Mouse (Mus musculus): ENCODE data around the gene Foxred1.

Foxred1 gene

DNA sequence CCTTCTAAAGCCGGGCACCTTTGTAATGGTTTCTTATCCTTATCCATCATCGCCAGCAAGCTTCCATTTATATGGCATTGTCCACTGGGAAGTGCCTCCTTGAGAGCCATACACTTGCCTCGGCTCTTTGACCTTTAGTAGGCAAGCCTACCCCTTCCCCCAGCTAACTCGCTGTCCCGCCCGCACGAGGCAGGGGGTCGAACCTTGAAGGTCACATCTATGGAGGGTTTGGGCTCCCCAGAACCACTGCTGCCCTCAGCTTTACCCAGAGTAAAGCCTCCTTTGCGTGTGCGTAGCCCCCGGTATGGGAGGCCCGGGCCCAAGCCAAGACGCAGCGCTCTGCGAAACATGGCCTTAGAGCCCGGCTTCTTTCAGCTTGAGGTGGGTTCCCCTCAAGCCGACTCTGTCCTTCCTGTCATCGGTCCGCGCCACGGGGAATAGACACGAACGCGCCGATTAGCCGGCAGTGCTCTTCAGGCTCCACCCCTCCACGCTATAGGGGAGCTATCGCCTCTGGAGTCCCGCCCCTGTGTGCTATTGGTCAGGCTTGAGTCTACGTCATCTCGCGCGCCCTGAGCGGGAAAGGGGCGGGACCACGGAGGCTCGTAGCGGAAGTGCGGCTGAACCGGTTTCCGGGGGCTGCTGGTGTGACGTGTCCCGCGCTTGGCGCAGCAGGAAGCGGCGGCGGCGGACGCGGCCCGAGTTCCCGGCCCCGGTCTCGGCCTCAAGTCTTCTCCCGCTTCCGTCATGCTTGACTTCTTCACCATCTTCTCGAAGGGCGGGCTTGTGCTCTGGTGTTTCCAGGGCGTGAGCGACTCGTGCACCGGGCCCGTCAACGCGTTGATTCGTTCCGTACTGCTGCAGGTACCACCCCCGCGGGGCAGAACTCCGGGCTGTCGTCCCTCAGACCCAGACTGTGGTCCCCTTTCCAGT is at the start of gene Foxred1:
Foxred1 (minus strand) TSS at position 514 of the 933 bp plus-strand sequence.
- peak; percentile 99 for DNase-seq

DNA sequence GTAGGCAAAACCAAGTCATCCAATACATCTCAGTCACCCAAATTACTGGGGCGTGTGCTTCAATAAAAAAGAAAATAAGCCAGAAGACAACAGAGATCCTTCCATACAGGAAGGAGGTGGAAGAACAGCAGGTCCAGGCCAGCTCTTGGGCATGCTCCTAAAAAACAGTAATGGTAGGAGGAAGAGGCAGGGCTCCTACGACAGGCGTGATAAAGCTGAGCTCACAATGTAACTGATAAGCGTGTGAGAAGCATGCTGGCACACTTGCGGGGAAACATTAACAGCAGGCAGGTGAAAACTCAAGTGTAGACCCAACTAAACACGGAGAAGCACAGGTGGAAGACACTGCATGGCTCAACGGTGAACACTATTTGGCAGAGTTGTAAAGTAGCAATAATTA is 46.5 kb upstream of the Foxred1 start:
- no peak for DNase-seq

DNA sequence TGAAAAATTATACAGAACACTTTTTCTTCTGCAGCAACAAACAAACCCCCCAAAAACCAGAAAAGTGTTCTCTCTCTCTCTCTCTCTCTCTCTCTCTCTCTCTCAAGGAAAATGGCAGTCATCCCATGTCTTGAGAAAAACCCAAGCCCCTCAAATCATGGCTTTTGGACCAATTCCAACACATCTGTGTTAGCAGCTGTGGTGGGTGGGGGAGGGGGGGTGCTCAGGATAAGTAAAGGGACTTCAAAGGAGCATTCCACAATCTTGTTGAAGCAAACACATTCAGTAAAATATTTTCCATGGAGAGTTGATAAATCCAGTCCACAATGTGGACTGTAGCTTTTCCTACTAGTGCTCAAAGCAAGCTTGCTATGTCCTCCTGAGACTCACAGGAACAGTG is 38.6 kb upstream of the Foxred1 start:
- no peak for DNase-seq

DNA sequence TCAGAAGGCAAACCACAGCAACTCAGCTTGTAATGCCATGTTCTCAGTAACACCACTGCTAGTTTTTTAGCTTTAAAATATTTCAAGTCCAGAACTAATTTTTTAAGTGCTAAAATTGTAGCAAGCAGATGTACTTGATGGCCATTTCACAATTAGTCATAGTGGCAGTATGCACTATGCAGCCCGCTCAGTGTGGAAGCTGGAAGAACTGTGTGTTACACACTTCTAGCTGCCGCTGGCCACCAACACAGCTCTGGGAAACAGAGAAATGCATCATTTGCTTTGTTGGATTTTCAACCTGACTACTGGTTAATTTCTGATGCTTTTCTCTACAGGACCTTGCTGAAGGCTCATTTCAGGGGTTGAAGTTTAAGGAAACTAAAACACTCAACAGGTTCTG is 36.5 kb upstream of the Foxred1 start:
- DNase-seq: no peak

DNA sequence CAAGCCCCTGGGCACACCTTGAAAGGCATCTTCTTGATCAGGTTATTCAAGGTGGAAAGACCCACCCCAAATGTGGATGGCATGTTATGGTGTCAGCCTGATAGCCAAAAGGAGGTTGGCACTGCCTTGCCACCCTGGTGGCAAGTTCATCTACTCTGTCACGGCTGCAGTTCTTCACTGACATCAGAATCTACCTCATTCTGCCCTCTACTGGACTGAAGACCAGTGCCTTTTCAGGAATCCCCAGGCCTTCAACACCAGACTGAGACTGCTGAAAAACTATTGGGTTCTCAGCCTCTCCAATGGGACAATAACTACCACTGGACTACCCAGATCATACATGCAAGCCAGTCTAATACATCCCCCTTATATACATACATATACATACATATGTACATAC is 28.9 kb upstream of the Foxred1 start:
- DNase-seq: no peak

DNA sequence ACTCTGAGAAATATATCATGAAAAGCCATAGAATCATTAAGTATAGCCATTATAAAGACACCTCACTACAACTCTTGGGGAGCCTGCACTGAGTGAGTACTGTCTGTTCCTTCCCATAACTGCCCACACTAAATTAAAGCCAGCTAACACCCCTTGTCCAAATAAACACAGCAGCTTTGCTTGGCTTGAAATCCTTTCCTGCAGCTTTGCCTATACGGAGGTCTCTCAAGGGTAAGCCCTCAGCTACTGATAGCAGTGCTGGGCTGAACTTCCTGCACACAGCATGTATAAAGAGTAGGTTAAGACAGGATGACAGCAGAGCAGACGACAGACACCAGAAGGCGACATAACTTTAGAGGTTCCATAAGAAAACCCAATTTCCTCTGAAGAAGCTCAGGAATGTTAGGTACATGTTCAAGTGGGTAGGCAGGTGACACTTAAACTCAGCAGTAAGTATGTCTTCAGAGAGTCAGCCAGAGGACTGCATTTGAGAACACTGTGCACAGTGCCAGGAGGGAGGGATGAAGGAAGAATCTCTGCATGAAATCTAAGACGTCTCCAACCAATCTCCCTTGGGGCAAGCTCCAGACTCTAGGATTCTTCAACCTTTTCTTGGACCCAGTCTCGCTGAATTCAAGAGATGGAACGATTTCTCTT is 28.2 kb upstream of the Foxred1 start:
- DNase-seq: no peak

DNA sequence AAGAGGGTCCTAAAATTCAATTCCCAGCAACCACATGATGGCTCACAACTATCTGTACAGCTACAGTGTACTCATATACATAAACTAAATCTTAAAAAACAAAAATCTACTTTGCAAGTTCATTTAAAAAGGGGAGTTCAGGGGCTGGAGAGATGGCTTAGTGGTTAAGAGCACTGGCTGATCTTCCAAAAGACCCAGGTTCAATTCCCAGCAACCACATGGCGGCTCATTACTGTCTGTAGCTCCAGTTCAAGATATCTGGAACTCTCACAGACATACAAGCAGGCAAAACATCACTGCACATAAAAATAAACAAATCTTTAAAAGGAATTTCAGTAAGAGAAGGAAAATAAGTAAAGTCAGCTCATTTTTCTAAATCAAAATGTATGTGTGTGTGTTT is 27.5 kb upstream of the Foxred1 start:
- DNase-seq: no peak

DNA sequence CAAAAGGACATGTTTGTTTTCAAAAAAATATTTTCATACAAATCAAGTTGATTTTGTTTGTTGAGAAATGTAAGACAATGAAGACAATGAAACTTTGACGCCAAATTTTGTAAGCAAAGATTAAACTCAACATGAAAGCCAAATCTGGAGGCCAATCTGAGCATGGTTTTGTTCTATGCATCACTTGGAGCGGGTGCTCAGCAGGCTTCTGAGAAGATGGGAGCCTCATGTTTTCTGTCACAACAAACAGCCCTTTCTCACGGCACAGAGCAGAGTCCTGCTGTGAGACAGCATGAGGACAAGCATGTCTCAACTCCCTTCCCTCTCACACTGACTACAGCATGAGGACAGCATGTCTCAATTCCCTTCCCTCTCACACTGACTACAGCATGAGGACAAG is 25.1 kb upstream of the Foxred1 start:
- no peak for DNase-seq

DNA sequence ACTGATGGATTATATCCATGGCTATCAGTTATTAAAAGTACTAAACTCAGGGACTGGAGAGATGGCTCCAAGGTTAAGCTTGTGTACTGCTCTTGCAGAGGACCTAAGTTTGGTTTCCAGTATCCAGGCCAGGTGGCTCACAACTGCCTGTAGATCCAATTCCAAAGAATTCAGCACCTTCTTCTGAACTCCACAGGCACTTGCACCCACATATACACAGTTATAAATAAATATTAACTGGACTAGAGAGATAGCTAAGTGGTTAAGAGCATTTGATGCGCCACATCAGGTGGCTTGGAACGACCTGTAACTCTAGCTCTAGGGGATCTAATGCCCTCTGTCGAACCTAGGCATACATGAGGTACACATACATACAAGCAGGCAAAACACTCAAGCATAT is 17.8 kb upstream of the Foxred1 start:
- no peak for DNase-seq

DNA sequence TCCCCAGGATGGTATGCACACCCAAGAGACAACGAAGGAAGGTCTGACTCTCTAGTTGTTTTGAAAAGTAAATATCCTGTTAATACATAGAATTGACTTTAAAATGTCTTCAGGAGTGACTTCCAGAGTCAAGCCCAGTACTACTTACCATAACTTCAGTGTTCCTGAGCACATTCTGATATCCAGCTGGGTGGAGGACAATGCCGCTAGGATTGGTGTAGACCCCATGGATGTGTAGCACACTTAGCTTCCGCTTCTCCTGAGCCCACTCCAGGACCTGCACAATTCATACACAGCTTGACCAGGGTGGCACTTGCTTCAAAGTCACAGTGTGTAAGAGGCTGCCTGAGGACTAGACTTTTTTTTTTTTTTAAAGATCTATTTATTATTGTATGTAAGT is 12.6 kb upstream of the Foxred1 start:
- no peak for DNase-seq

DNA sequence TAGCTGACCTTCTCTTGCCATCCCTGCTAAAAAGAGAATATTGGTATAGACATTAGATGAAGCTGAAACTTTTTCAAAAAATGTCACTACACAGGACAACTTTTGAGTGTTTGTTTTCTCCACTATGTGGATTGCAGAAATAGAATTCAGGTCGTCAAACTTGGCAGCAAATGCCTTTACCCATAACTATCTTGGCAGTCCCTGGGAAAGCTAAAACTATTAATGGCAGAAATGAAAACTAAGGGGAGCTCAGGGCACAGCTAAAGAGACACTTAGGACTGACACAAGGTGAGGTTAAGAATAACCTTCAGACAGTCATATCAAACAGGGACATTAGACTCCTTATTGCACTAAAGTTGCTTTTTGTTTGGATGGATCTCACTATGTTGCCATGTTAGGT is 7.1 kb upstream of the Foxred1 start:
- no peak for DNase-seq

DNA sequence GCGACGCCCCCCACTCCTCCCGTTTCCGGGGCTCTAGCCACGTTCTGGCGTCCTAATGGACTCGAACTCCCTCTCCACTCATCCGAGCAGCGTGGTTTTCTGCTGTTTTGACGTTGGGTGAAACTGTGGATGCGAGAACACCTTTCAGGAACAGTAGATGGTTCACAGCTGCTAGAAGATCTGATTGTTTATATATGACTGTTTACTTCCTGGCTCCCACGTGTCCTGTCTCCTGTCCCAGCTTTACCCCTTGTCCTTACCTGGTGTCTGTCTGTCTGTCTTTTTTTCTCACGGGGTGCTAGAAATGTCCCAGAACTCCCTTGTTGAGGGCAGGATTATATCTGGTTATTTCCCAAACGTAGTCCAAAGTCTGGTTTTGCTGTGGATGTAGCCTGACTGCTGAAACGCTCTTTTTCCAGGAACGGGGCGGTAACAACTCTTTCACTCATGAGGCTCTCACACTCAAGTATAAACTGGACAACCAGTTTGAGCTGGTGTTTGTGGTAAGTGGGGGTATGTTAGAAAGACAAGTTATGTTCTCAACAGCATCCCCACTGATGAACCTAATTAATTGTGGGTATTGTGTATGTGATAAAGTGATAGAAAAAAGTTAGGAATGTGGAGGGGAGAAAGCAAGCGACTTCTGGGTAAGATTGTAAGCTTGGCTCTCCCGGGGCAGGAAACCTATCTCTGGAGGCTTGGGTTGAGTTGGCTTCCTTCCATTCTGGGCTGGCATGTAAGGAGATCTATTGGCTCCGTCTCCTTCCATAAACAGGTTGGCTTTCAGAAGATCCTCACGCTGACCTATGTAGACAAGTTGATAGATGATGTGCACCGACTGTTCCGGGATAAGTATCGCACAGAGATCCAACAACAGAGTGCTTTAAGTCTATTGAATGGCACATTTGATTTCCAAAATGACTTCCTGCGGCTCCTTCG is 987 bp upstream of the Foxred1 start:
- peak; percentile 14 to 17 for DNase-seq

DNA sequence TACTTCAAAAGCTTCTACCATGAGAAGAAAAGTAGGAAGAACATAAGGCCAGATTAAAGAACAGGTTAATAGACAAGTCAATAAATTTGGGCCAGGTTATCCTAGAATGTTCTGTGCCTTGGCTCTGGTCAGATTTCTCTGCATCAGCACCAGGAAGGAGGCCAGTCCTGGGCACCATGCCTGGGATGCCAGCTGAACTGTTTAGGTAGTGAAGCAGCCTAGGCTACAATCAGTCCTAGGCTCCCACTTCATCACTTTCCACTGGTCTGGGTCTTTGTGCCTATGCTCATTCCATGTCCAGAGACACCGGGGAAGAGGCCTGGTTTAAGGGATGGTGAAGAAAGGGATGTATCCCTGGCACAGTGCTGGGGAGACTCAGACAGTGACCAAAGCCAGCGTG is 6.4 kb downstream of the Foxred1 start:
- no peak for DNase-seq

DNA sequence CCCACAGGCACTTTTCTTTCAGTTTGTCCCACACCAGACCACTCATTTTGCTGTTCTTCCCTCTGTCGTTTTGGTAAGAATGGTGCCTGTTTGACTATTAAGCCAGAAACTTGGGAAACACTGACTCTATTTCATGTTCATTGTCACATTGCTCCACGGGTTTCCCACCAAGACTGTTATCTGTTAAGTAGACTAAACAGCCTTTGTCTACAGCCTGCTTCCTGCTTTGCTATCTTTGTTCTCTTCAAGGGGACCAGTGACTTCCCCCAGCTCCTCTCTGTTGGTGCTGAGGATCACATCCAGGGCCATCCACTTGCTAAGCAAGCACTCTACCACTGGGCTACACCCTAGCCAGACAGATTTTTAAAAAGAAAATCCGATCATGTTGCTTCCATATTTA is 7.3 kb downstream of the Foxred1 start:
- DNase-seq: no peak

DNA sequence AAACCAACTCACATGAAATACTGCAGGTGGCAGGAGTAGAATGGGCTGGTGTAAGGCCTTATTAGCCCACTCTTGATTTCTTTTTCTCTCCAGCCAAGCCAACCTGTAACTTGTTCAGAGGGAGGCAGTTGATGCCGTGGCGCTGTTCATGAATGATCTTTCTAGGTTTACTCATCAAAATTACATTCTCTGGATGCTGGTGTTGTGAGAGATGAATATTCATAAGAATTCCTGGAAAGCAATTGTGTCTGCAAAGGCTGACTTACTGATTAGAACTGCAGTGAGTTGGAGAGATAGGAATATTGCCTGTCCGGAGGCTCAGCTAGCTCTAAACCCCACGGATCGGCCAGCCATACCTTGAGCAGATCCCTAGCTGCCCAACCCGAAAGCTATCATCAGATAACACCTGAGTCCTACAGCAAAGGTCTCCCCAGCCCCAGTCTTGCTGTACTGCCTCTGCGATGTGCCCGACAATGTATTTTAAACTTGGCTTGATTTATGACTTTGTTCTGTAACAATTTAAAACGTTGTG is 10.3 kb downstream of the Foxred1 start:
- no peak for DNase-seq

DNA sequence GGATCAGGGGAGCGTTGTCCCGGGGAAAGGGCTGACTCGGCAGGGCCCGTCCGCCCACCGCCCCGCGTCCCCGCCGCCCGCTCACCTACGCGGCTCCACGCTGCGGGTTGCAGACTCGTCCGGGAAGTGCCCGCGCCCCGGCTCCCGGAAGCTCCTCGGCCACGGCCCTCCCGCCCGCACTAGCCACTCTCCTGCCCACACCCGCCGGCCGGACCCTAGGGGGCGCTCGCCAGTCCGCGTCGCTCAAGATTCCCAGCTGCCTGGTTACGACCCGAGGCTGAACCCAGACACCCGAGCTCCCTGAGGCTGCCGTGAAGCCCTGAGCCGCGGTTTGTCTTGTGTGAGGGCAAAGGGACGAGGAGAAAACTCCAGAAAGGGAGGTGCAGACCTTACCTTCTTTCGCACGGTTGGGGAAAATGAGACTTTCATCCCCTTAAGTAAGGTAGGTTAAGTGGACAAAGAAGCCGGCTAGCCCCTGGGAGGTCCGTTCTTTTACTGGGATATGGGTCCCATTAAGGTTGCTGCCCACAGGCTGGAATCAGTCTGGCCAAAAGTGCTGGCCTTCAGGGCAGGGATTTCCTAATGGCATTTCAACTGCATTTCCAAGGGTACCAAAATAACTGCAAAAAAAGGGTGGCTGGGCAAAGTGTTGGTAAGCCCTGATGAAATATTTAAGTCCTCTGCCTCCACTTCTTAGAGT is 10.9 kb downstream of the Foxred1 start, which contains the start of the genes Srpr and Tirap:
Srpr (plus strand) TSS at position 404 of the 700 bp plus-strand sequence.
Tirap (minus strand) TSS at position 520 of the 700 bp plus-strand sequence.
- DNase-seq: peak; percentile 94 to 98

DNA sequence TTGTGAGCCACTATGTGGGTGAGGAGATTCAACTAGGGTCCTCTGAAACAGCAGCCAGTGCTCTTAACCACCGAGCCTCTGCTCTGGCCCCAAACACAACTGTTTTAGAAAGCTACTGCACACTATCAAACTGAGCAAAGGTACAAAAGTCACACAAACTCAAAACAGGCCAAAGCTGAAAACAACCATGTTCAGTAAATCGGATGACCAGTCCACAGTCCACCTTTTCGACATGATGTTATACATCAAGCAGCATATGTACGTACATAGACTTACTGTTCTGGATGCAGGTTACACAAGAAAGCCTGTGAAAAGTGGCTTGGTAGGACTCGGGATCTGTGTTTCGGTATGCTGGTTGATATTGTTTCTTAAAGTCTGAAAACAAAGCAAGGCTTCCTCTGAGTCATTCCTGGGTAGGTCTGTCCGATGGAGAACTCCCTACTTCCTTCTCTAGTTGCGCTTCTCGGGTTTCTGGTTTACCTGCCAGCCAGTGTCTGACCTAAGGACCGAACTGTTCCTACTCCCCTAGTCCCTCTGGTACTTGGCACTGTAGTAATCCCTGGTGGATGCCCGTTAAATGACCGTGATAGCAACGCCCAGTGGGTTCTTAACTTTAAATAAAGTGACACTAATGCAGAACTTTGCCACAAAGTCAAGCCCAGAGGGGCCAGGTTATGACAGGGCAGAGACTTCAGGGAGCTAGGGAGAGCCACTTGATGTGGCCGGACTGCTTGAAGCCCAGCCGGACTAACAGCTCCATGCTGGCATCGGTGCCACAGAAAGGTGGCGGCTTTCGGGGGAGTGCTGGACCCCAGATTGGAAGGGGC is 11.7 kb downstream of the Foxred1 start:
- peak in 1 of 2 experiments; percentile 8 for DNase-seq

DNA sequence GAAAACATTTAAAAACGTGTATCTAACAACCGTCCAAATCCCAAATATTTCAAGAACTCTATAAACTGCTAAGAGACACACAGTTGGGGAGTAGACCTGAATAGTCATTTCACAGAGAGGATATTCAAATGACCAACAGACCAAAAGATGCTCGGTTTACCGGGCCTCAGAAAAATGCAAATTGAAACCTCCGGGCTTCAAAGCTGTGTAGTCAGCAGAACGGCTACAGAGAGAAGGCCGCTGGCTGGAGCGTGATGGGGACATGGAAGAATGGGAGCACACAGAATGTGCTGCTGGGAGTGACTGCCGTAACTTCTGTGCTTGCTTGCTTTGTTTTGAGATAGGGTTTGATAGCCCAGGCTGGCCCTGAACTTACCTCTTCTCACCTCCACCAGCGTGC is 12.5 kb downstream of the Foxred1 start:
- DNase-seq: no peak

DNA sequence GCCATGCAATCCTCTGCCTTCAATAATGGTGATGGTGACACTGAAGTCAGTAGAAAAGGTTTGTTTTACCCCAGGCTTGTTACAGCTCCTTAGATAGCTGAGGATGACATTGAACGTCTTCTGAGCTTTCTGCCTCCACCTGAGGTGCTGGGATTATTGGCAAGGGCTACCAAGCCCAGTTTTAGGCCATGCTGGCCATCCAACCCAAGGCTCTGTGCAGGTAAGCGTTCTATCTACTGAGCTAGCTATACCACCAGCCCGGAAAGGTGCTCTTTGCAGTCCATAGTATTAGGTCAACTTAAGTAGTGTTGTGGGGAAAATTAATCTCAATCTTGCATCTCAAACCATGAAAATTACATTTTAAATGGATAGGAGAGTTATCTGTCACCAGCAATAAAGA is 13.2 kb downstream of the Foxred1 start:
- DNase-seq: no peak

DNA sequence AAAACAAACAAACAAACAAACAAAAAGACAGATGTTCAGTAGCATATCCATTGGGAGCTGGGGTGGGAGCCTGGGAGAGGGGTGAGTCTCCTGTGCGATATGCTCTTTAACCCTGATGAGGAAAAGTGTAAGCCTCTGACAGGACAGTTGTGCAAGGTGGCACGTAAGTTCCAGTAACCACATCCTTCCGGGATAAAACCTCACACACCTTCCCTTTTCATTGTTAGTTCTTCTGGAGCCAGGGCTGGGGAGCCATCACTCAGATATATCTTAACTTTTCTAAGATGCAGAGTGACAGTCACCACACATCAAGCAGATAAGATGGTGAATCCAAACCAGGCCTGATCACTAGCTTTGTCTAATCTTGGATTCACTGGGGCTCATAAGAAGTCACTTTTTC is 16.8 kb downstream of the Foxred1 start:
- no peak for DNase-seq

DNA sequence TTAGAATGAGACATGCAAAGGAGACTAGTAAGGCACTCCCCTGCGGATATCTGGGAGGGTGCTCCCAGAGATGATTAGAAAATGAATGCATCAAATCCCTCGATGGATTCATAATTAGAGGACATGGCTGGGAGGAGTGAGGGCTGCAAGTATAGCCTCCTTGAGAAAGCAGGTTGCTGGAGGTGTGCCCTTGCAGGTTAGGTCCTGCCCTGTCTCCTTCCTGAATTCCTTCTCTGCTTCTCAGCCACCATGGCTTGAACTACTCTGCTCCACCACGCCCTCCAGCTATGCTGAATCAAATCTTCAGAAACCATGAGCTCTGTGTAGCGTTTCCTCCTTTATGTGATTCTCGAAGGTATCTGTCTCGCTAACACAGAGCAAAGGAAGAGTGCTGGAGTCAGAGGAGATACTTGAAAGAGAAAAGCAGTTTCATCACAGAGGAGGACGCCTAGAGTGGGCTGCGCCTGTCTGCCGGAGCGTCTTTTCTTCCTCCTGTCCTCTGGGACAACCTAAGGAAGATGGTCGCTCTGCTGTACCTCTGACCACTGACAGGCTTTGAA is 17.8 kb downstream of the Foxred1 start:
- DNase-seq: no peak

Data from kidney, postnatal 36 days (tissue).